Mouse (Mus musculus) MEL (cell line): Measurements from ENCODE around the gene Coil.
A peak's percentile ranks its signal among the peaks of the same experiment; 100 is the strongest.

Source experiments
- CHD2 ChIP-seq: IDR thresholded peaks from 2 replicates; pipeline ENCODE4 v1.6.1; 2011; ENCODE audit warnings: low read length, improper control_type of control experiment
- CTCF ChIP-seq, 3 experiments: IDR thresholded peaks in 2 of 3; conservative IDR thresholded peaks in 1 of 3; 2 replicates each; pipeline ENCODE4 v1.5.1; 2011 to 2012; ENCODE audit warnings: low read length in 3 of 3, low read depth in 2 of 3, mild to moderate bottlenecking in 2 of 3, improper control_type of control experiment in 1 of 3, inconsistent platforms in 1 of 3, mixed read lengths in 1 of 3, moderate library complexity in 1 of 3; ENCODE audit not compliant: control insufficient read depth in 1 of 3, insufficient read depth in 1 of 3, poor library complexity in 1 of 3, severe bottlenecking in 1 of 3
- EP300 ChIP-seq, 2 experiments: IDR thresholded peaks; 2 replicates each; pipeline ENCODE4 v1.6.1; 2011; ENCODE audit warnings: improper control_type of control experiment in 2 of 2, low read length in 2 of 2, low read depth in 1 of 2, mild to moderate bottlenecking in 1 of 2
- ETS1 ChIP-seq: IDR thresholded peaks from 2 replicates; pipeline ENCODE4 v1.6.1; 2012; ENCODE audit warnings: low read depth, mild to moderate bottlenecking, inconsistent platforms, low read length, improper control_type of control experiment, moderate library complexity
- HCFC1 ChIP-seq: IDR thresholded peaks from 2 replicates; pipeline ENCODE4 v1.6.1; 2012; ENCODE audit warnings: low read depth, mild to moderate bottlenecking, inconsistent platforms, low read length, improper control_type of control experiment, moderate library complexity
- MAX ChIP-seq: IDR thresholded peaks from 2 replicates; pipeline ENCODE4 v1.6.1; 2011; ENCODE audit warnings: low read length, improper control_type of control experiment
- MAZ ChIP-seq: IDR thresholded peaks from 2 replicates; pipeline ENCODE4 v1.6.1; 2012; ENCODE audit warnings: low read depth, mild to moderate bottlenecking, inconsistent platforms, low read length, improper control_type of control experiment
- POLR2A ChIP-seq, 2 experiments: IDR thresholded peaks; 2 replicates each; pipeline ENCODE4 v1.6.1; 2011 to 2012; ENCODE audit warnings: low read length in 2 of 2, mild to moderate bottlenecking in 2 of 2, control low read depth in 1 of 2, improper control_type of control experiment in 1 of 2, low read depth in 1 of 2, moderate library complexity in 1 of 2; ENCODE audit not compliant: control insufficient read depth in 1 of 2, insufficient read depth in 1 of 2, poor library complexity in 1 of 2
- POLR2AphosphoS2 ChIP-seq: IDR thresholded peaks from 2 replicates; pipeline ENCODE4 v1.6.1; 2011; ENCODE audit warnings: low read length, improper control_type of control experiment
- RAD21 ChIP-seq: IDR thresholded peaks from 2 replicates; pipeline ENCODE4 v1.6.1; 2011; ENCODE audit warnings: mild to moderate bottlenecking, low read depth, low read length, improper control_type of control experiment
- SMC3 ChIP-seq: IDR thresholded peaks from 2 replicates; pipeline ENCODE4 v1.6.1; 2011; ENCODE audit warnings: low read depth, low read length, improper control_type of control experiment
- UBTF ChIP-seq: IDR thresholded peaks from 2 replicates; pipeline ENCODE4 v1.6.1; 2012; ENCODE audit warnings: low read depth, mild to moderate bottlenecking, inconsistent platforms, low read length, improper control_type of control experiment, moderate library complexity, borderline replicate concordance; ENCODE audit not compliant: insufficient read depth
- USF1 ChIP-seq: IDR thresholded peaks from 2 replicates; pipeline ENCODE4 v1.6.1; 2014; ENCODE audit warnings: low read depth, mild to moderate bottlenecking, inconsistent platforms, low read length, improper control_type of control experiment, moderate library complexity
- ZNF384 ChIP-seq: IDR thresholded peaks from 2 replicates; pipeline ENCODE4 v1.6.1; 2012; ENCODE audit warnings: low read depth, mild to moderate bottlenecking, inconsistent platforms, low read length, improper control_type of control experiment

- TF ChIP-seq POLR2A (IDR thresholded peaks at IDR 0.05; ENCODE audit: control insufficient read depth in 1 of 2, insufficient read depth in 1 of 2, low read depth in 1 of 2, low read length in 2 of 2, poor library complexity in 1 of 2) (no peak), EP300 (IDR thresholded peaks at IDR 0.05; ENCODE audit: low read depth in 1 of 2, low read length in 2 of 2) (no peak), CTCF (IDR thresholded peaks at IDR 0.05 in 2 of 3, conservative IDR thresholded peaks at IDR 0.05 in 1 of 3; ENCODE audit: control insufficient read depth in 1 of 3, insufficient read depth in 1 of 3, low read depth in 2 of 3, low read length in 3 of 3, poor library complexity in 1 of 3, severe bottlenecking in 1 of 3) (no peak), POLR2AphosphoS2 (no peak), ZNF384 (no peak), CHD2 (no peak), MAX (no peak), MAZ (no peak), ETS1 (no peak), USF1 (no peak), RAD21 (no peak), SMC3 (no peak), UBTF (no peak), HCFC1 (0 out of 2 replicates have a peak, but pooled peaks have one; percentile 33)
Observed at GRCm38 (mm10) chr11:89000527-89000819, 30.4 kb downstream of the Coil start.
